Mouse (Mus musculus) forebrain, embryonic 13.5 days (tissue): ENCODE measurements at regions not wholly inside any gene's neighbourhood (a gene's known extent, or its start where the extent isn't known, plus 50 kb on each side); places are given as distances from the start of the nearest gene placed in this dataset.

Experiments
- ATAC-seq: fragments of 200-750 bp; cut with Nextera tagmentation; 2 replicates; pipeline ENCODE4 v1.8.0; 2017
- H3K27ac ChIP-seq: fragments of 300-500 bp; sonication (generic); 2 replicates; pipeline ENCODE4 v1.5.1; 2015; ENCODE audit warnings: inconsistent platforms, mild to moderate bottlenecking, moderate library complexity
- H3K27me3 ChIP-seq: fragments of 300-500 bp; sonication (generic); 2 replicates; pipeline ENCODE4 v1.6.1; 2015; ENCODE audit warnings: mild to moderate bottlenecking, inconsistent platforms
- H3K36me3 ChIP-seq: fragments of 300-500 bp; sonication (generic); 2 replicates; pipeline ENCODE4 v1.6.1; 2015; ENCODE audit warnings: mild to moderate bottlenecking, inconsistent platforms; ENCODE audit not compliant: poor library complexity, severe bottlenecking
- H3K4me1 ChIP-seq: fragments of 300-500 bp; sonication (generic); 2 replicates; pipeline ENCODE4 v1.6.1; 2015; ENCODE audit warnings: inconsistent platforms
- H3K4me2 ChIP-seq: fragments of 300-500 bp; sonication (generic); 2 replicates; pipeline ENCODE4 v1.6.1; 2015; ENCODE audit warnings: inconsistent platforms, mild to moderate bottlenecking, moderate library complexity
- H3K4me3 ChIP-seq: fragments of 300-500 bp; sonication (generic); 2 replicates; pipeline ENCODE4 v1.5.1; 2015; ENCODE audit warnings: mild to moderate bottlenecking, inconsistent platforms
- H3K9ac ChIP-seq: fragments of 300-500 bp; sonication (generic); 2 replicates; pipeline ENCODE4 v1.6.1; 2015; ENCODE audit warnings: mild to moderate bottlenecking, inconsistent platforms
- H3K9me3 ChIP-seq: fragments of 300-500 bp; sonication (generic); replicated peaks from 2 replicates; pipeline ENCODE4 v1.6.1; 2016; ENCODE audit warnings: inconsistent platforms
- WGBS: fragments of 180-500 bp; shearing (Covaris S2); methylation state at CpG from one replicate; pipeline ENCODE4 v1.1.7; 2015; 5-methylcytosine and 5-hydroxymethylcytosine counted together

GRCm38 (mm10) chr14:47987392-47988075 lies 133.1 kb upstream of the Peli2 start:
- no peak overlapping the region for H3K9ac ChIP-seq
- no peak overlapping the region for H3K4me2 ChIP-seq
- H3K27ac ChIP-seq: peak overlapping the region; percentile 46; the same call in 1 of the 2 replicates
- no peaks in the 10 kb centered on the region for H3K27me3 ChIP-seq
- peaks cover 37% of the 10 kb centered on the region for H3K4me1 ChIP-seq
- 0 out of 2 replicates have a peak, but pooled peaks cover 9% of the 10 kb centered on the region for H3K9me3 ChIP-seq
- H3K4me3 ChIP-seq: no peak overlapping the region
- no peaks in the 10 kb centered on the region for H3K36me3 ChIP-seq
- peak; percentile 55; the same call in 1 of the 2 replicates for ATAC-seq
- 33% methylated on average over 7 of the region's 7 CpGs for WGBS

- H3K4me1 ChIP-seq: peaks cover 37% of the 10 kb centered on the region
- no peaks in the 10 kb centered on the region for H3K27me3 ChIP-seq
- H3K36me3 ChIP-seq: no peaks in the 10 kb centered on the region
- H3K4me2 ChIP-seq: no peak overlapping the region
- peak overlapping the region; percentile 46; the same call in 1 of the 2 replicates for H3K27ac ChIP-seq
- 0 out of 2 replicates have a peak, but pooled peaks cover 9% of the 10 kb centered on the region for H3K9me3 ChIP-seq
- no peak overlapping the region for H3K4me3 ChIP-seq
- ATAC-seq: no peak
- WGBS: 60% methylated on average over 3 of the region's 3 CpGs
- no peak overlapping the region for H3K9ac ChIP-seq
These were observed 132.5 kb upstream of the Peli2 start for GRCm38 (mm10) chr14:47988131-47988530.

- Histone ChIP-seq H3K9me3 (0 out of 2 replicates have a peak, but pooled peaks cover 9% of the 10 kb centered on the region), H3K36me3 (no peaks in the 10 kb centered on the region), H3K4me2 (no peak overlapping the region), H3K9ac (no peak overlapping the region), H3K27ac (peak overlapping the region; percentile 5; the same call in 1 of the 2 replicates), H3K27me3 (no peaks in the 10 kb centered on the region), H3K4me1 (peaks cover 37% of the 10 kb centered on the region), H3K4me3 (no peak overlapping the region)
- peak; percentile 76 for ATAC-seq
- WGBS: 36% methylated on average over 5 of the region's 5 CpGs
These were observed 131.3 kb upstream of the Peli2 start for GRCm38 (mm10) chr14:47989315-47989714.

- H3K9ac ChIP-seq: no peak overlapping the region
- no peak overlapping the region for H3K27ac ChIP-seq
- H3K9me3 ChIP-seq: 0 out of 2 replicates have a peak, but pooled peaks cover under 1% of the 10 kb centered on the region
- no peak for ATAC-seq
- no peak overlapping the region for H3K4me3 ChIP-seq
- H3K27me3 ChIP-seq: no peaks in the 10 kb centered on the region
- peaks cover 37% of the 10 kb centered on the region for H3K4me1 ChIP-seq
- WGBS: 41% methylated on average over 3 of the region's 3 CpGs
- H3K36me3 ChIP-seq: no peaks in the 10 kb centered on the region
- no peak overlapping the region for H3K4me2 ChIP-seq
These were observed 129.9 kb upstream of the Peli2 start for GRCm38 (mm10) chr14:47990716-47991115.

GRCm38 (mm10) chr14:47991546-47991945 lies 129.1 kb upstream of the Peli2 start:
- ATAC-seq: no peak
- no peaks in the 10 kb centered on the region for H3K36me3 ChIP-seq
- H3K4me2 ChIP-seq: no peak overlapping the region
- no peak overlapping the region for H3K27ac ChIP-seq
- H3K4me3 ChIP-seq: no peak overlapping the region
- whole genome bisulfite sequencing: 93% methylated on average over 7 of the region's 7 CpGs
- peaks cover 35% of the 10 kb centered on the region for H3K4me1 ChIP-seq
- no peaks in the 10 kb centered on the region for H3K27me3 ChIP-seq
- no peak overlapping the region for H3K9ac ChIP-seq
- H3K9me3 ChIP-seq: no peaks in the 10 kb centered on the region

- H3K4me2 ChIP-seq: no peak overlapping the region
- no peak overlapping the region for H3K27ac ChIP-seq
- ATAC-seq: no peak
- H3K4me3 ChIP-seq: no peak overlapping the region
- H3K9ac ChIP-seq: no peak overlapping the region
- no peaks in the 10 kb centered on the region for H3K27me3 ChIP-seq
- H3K36me3 ChIP-seq: no peaks in the 10 kb centered on the region
- WGBS: 81% methylated on average over 5 of the region's 5 CpGs
- H3K9me3 ChIP-seq: no peaks in the 10 kb centered on the region
- peaks cover 29% of the 10 kb centered on the region for H3K4me1 ChIP-seq
These were observed 128.5 kb upstream of the Peli2 start for GRCm38 (mm10) chr14:47992091-47992490.

GRCm38 (mm10) chr14:47992851-47993250 lies 127.8 kb upstream of the Peli2 start:
- Histone ChIP-seq H3K9me3 (no peaks in the 10 kb centered on the region), H3K4me3 (no peak overlapping the region), H3K4me2 (no peak overlapping the region), H3K27me3 (no peaks in the 10 kb centered on the region), H3K9ac (no peak overlapping the region), H3K36me3 (no peaks in the 10 kb centered on the region), H3K27ac (no peak overlapping the region), H3K4me1 (peaks cover 23% of the 10 kb centered on the region)
- 92% methylated on average over 5 of the region's 5 CpGs for WGBS
- no peak for ATAC-seq

- H3K4me1 ChIP-seq: 0 out of 2 replicates have a peak, but pooled peaks cover 3% of the 10 kb centered on the region
- WGBS: 96% methylated on average over 8 of the region's 8 CpGs
- H3K4me2 ChIP-seq: no peak overlapping the region
- no peak for ATAC-seq
- H3K27me3 ChIP-seq: no peaks in the 10 kb centered on the region
- H3K4me3 ChIP-seq: no peak overlapping the region
- H3K36me3 ChIP-seq: no peaks in the 10 kb centered on the region
- no peak overlapping the region for H3K27ac ChIP-seq
- H3K9ac ChIP-seq: no peak overlapping the region
- no peaks in the 10 kb centered on the region for H3K9me3 ChIP-seq
These were observed 121.7 kb upstream of the Peli2 start for GRCm38 (mm10) chr14:47998936-47999335.

- Histone ChIP-seq H3K4me2 (no peak overlapping the region), H3K27ac (peak overlapping the region; percentile 33), H3K27me3 (no peaks in the 10 kb centered on the region), H3K36me3 (no peaks in the 10 kb centered on the region), H3K9ac (no peak overlapping the region), H3K9me3 (no peaks in the 10 kb centered on the region), H3K4me3 (no peak overlapping the region), H3K4me1 (peaks cover 10% of the 10 kb centered on the region; the same call in 1 of the 2 replicates)
- 0 out of 2 replicates have a peak, but pooled peaks have one; percentile 16 for ATAC-seq
- WGBS: 64% methylated on average over 6 of the region's 6 CpGs
These were observed 115.3 kb upstream of the Peli2 start for GRCm38 (mm10) chr14:48005092-48005928.

- 81% methylated on average over 1 of the region's 1 CpGs for WGBS
- Histone ChIP-seq H3K27me3 (no peaks in the 10 kb centered on the region), H3K9ac (no peak overlapping the region), H3K4me3 (no peak overlapping the region), H3K9me3 (no peaks in the 10 kb centered on the region), H3K36me3 (no peaks in the 10 kb centered on the region), H3K4me1 (peaks cover 10% of the 10 kb centered on the region; the same call in 1 of the 2 replicates), H3K27ac (no peak overlapping the region), H3K4me2 (no peak overlapping the region)
- no peak for ATAC-seq
These were observed 114.7 kb upstream of the Peli2 start for GRCm38 (mm10) chr14:48005929-48006309.

- H3K9me3 ChIP-seq: peaks cover 6% of the 10 kb centered on the region; the same call in 1 of the 2 replicates
- H3K36me3 ChIP-seq: no peaks in the 10 kb centered on the region
- H3K27ac ChIP-seq: no peak overlapping the region
- WGBS: 36% methylated on average over 2 of the region's 2 CpGs
- H3K9ac ChIP-seq: no peak overlapping the region
- H3K27me3 ChIP-seq: no peaks in the 10 kb centered on the region
- H3K4me2 ChIP-seq: no peak overlapping the region
- H3K4me1 ChIP-seq: peaks cover 11% of the 10 kb centered on the region
- H3K4me3 ChIP-seq: no peak overlapping the region
- peak; percentile 78 for ATAC-seq
These were observed 108.0 kb upstream of the Peli2 start for GRCm38 (mm10) chr14:48012361-48013215.
